Mouse (Mus musculus) right cerebral cortex, postnatal 36 days (tissue): ENCODE data around the gene Sphk1.

ENCODE experiments used
- DNase-seq, 2 experiments: peaks; one replicate each; pipeline ENCODE4 v3.0.0; 2022; ENCODE audit warnings: low spot score in 2 of 2, mixed read lengths in 1 of 2

Gene Sphk1

GRCm38 (mm10) chr11:116579280-116579679, 48.6 kb downstream of the Sphk1 start:
- DNase-seq, result no peak

DNA sequence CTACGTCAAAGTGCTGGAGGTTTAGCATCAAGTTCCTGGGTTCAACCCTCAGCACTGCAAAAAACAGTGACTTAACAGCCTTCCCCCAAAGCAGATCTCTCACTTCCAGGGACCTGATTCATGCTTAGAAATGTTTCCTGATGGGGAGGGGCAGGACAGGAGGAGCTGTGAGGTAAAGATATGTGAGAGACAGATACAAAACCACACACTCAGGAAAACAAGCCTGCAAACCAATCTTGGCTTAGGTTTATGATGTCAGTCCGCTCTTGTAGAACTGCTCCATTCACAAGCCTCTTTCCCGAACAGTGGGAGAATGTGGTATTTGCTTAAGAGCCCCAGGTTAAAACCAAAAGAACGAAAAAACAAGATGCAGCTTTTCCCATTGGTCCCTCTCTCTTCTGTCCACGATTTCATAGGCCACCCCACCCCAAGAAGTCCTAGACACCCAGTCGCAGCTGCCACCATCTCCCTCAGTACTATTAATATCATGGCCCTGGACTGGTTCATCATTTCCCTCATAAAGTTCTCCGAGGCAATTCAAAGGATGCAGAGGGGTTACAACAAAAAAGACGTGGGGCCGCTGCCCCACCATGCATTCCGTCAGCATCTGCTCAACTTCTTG, 49.4 kb downstream of the Sphk1 start:
- DNase-seq, result no peak

DNA sequence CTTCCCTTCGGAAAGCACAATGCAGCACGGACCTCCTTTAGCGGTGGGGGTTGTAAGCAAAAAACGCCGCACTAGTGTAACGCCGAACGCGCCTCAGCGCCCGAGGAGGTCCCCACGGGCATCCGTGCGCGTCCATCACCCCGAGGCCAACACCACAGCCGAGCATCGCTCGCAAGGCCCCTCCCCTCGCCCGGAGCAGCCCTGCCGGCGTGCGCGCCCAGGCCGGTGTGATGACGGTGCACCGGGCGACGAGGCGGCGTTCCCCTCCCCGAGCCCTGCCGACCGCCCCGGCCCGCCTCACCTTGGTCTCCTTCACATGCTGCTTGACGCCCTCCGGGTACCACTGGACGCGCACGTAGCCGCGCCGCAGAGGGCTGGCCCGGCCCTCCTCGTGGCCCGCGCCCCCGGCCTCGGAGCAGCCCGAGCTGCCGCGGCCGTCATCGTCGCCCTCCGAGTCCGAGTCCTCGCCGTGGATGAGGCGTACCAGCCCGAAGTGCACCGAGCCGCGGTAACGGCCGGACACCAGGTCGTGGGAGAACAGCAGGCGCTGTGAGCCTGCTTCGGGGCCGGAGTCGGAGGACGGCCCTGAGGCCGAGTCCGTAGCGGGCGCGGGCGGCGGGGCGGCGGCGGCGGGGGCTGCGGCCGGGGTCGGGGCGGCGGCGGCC, 50.1 kb downstream of the Sphk1 start:
- DNase-seq, result peak; percentile 29 to 37

DNA sequence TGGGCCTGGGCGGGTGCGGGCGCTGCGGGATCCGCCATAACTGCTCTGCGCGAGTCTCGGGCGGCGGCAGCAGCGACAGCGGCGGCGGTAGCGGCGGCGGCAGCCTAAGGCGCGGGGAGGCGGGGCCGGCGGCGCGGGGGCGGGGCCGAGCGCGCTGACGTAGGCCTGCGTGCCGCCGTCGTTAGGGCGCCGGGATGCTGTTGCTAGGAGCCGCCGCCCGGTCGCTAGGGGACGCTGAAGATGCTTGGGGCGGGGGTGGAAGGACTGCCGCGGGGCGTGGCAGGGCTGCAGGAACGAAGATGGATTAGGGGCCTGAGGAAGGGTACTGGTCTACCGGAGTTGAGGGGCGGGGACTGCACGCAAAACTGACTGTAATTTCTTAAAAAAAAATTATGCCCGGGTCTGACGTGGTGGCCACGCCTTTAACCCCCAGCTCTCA, 50.7 kb downstream of the Sphk1 start, which contains the start of gene Ube2o:
Gene Ube2o, minus strand, starts transcription at position 72 of the 439 bp plus-strand sequence.
- peak; percentile 79 to 82 for DNase-seq

- no peak for DNase-seq
Measured at GRCm38 (mm10) chr11:116585682-116586081, 55.0 kb downstream of the Sphk1 start.
